Mouse (Mus musculus) telencephalon, adult 2 months (tissue): ENCODE data around the gene Scfd2.
A peak's percentile ranks its signal among the peaks of the same experiment; 100 is the strongest.

Source experiments
- DNase-seq: peaks from one replicate; pipeline ENCODE4 v3.0.0-alpha.2; 2011; ENCODE audit warnings: low read depth, low spot score

Gene Scfd2

GRCm38 (mm10) chr5:74365984-74366709 is 165.4 kb downstream of the Scfd2 start:
- no peak for DNase-seq

- no peak for DNase-seq
Observed at GRCm38 (mm10) chr5:74365408-74365807, 166.2 kb downstream of the Scfd2 start.

- no peak for DNase-seq
Observed at GRCm38 (mm10) chr5:74363296-74363695, 168.3 kb downstream of the Scfd2 start.

GRCm38 (mm10) chr5:74361531-74361930 is 170.0 kb downstream of the Scfd2 start:
- DNase-seq: no peak

- DNase-seq: no peak
Observed at GRCm38 (mm10) chr5:74358033-74358432, 173.5 kb downstream of the Scfd2 start.

- DNase-seq: no peak
Observed at GRCm38 (mm10) chr5:74355416-74356177, 176.0 kb downstream of the Scfd2 start.

- no peak for DNase-seq
Observed at GRCm38 (mm10) chr5:74350909-74351308, 180.7 kb downstream of the Scfd2 start.

GRCm38 (mm10) chr5:74348079-74348870 is 183.3 kb downstream of the Scfd2 start:
- DNase-seq: no peak

- DNase-seq: no peak
Observed at GRCm38 (mm10) chr5:74343045-74343444, 188.5 kb downstream of the Scfd2 start.

- peak; percentile 47 for DNase-seq
Observed at GRCm38 (mm10) chr5:74342557-74342956, 189.0 kb downstream of the Scfd2 start.

- DNase-seq: no peak
Observed at GRCm38 (mm10) chr5:74337491-74337890, 194.1 kb downstream of the Scfd2 start.

- no peak for DNase-seq
Observed at GRCm38 (mm10) chr5:74336780-74337179, 194.8 kb downstream of the Scfd2 start.

- no peak for DNase-seq
Observed at GRCm38 (mm10) chr5:74333258-74333657, 198.3 kb downstream of the Scfd2 start.

- DNase-seq: no peak
Observed at GRCm38 (mm10) chr5:74326228-74326627, 205.3 kb downstream of the Scfd2 start.

GRCm38 (mm10) chr5:74321010-74321746 is 210.4 kb downstream of the Scfd2 start:
- no peak for DNase-seq

- DNase-seq: no peak
Observed at GRCm38 (mm10) chr5:74319551-74319950, 212.0 kb downstream of the Scfd2 start.

GRCm38 (mm10) chr5:74317174-74317573 is 214.4 kb downstream of the Scfd2 start:
- DNase-seq: no peak

- no peak for DNase-seq
Observed at GRCm38 (mm10) chr5:74316333-74316945, 215.1 kb downstream of the Scfd2 start.

GRCm38 (mm10) chr5:74315471-74316245 is 215.9 kb downstream of the Scfd2 start:
- no peak for DNase-seq

- DNase-seq: no peak
Observed at GRCm38 (mm10) chr5:74314501-74314900, 217.1 kb downstream of the Scfd2 start.
